Comparison of ENCODE assay signal across 8 mouse cellular contexts in genomic region chrX:48314530-48315079, GRCm38 (mm10). TPM values are rescaled to one million over a fixed set of nuclear protein-coding genes. Genes with fewer than 3 reads are reported as not detected.
A peak's percentile ranks its signal among the peaks of the same experiment; 100 is the strongest.
DNase-seq lines count a peak whose midpoint lies in the region; ATAC-seq and TF ChIP-seq lines count a peak whose summit lies in the region.

No protein-coding gene starts in this region.

- H3K9me3 ChIP-seq in intestine, postnatal 0 days (ENCODE audit: control insufficient read depth): no peaks in the 10 kb centered on the region
- 0 out of 2 replicates have a peak, but pooled peaks cover 4% of the 10 kb centered on the region for H3K9me3 ChIP-seq in midbrain, embryonic 10.5 days (replicated peaks)

- H3K4me1 ChIP-seq in intestine, postnatal 0 days (replicated peaks; ENCODE audit: control insufficient read depth, insufficient read depth, low read length): no peaks in the 10 kb centered on the region
- H3K4me1 ChIP-seq in midbrain, embryonic 10.5 days: peaks cover 28% of the 10 kb centered on the region

- H3K4me3 ChIP-seq in intestine, postnatal 0 days (ENCODE audit: low read depth, low read length): peak overlapping the region; percentile 31
- H3K4me3 ChIP-seq in midbrain, embryonic 10.5 days: peak overlapping the region; percentile 55

- peak overlapping the region; percentile 46; the same call in 1 of the 2 replicates for H3K27ac ChIP-seq in intestine, postnatal 0 days (ENCODE audit: low read depth, low read length)
- peak overlapping the region; percentile 69 for H3K27ac ChIP-seq in midbrain, embryonic 10.5 days (replicated peaks)

- H3K27me3 ChIP-seq in intestine, postnatal 0 days (replicated peaks; ENCODE audit: control insufficient read depth, insufficient read depth, low read length): no peaks in the 10 kb centered on the region
- peaks cover 84% of the 10 kb centered on the region for H3K27me3 ChIP-seq in midbrain, embryonic 10.5 days (ENCODE audit: low read depth, poor library complexity, severe bottlenecking)

- peak; percentile 81 for DNase-seq in adrenal gland, adult 8-10 months
- DNase-seq in embryo, embryonic 11.5 days (ENCODE audit: low read depth, low spot score): peak; percentile 51
- peak; percentile 60 to 78 for DNase-seq in gastrocnemius, postnatal 4 days (ENCODE audit: low spot score in 2 of 2)
- DNase-seq in left cerebral cortex, postnatal 36 days (ENCODE audit: low spot score in 2 of 2): peak; percentile 42 to 44
- peak; percentile 78 for DNase-seq in midbrain, embryonic 10.5 days (ENCODE audit: low spot score)
- peak; percentile 9 to 31 for DNase-seq in right cerebral cortex, postnatal 36 days (ENCODE audit: low spot score in 2 of 2)
- DNase-seq in urinary bladder, postnatal 4 days (ENCODE audit: low spot score in 2 of 2): peak; percentile 72 to 82

- intact Hi-C loops in left cerebral cortex, postnatal 36 days (cut with DNase I): no loop called here

- H3K36me3 ChIP-seq in intestine, postnatal 0 days (ENCODE audit: control insufficient read depth, insufficient read depth): no peaks in the 10 kb centered on the region
- no peaks in the 10 kb centered on the region for H3K36me3 ChIP-seq in midbrain, embryonic 10.5 days

- WGBS in intestine, postnatal 0 days: 17% methylated on average over 32 of the region's 33 CpGs
- 12% methylated on average over 33 of the region's 33 CpGs for WGBS in midbrain, embryonic 10.5 days

- peak; percentile 92 for ATAC-seq in intestine, postnatal 0 days

- TF ChIP-seq CTCF in intestine, postnatal 0 days (IDR thresholded peaks at IDR 0.05; ENCODE audit: low read depth): no peak

- peak overlapping the region; percentile 40; the same call in 1 of the 2 replicates for H3K9ac ChIP-seq in intestine, postnatal 0 days (ENCODE audit: low read depth, low read length)

- peak overlapping the region; percentile 63 for H3K4me2 ChIP-seq in intestine, postnatal 0 days (replicated peaks; ENCODE audit: low read depth)

RNA-seq across cellular contexts. Expression of gene Bcorl1, which starts 26.6 kb away (rescaled TPM):
- total RNA-seq in adrenal gland, adult 8-10 months (2022): 10 to 100 TPM; 10.7 to 13.1 (median 11.5) TPM
- total RNA-seq in gastrocnemius, postnatal 4 days (2021): 10 to 100 TPM; 11.1 to 11.2 TPM
- polyA plus RNA-seq in intestine, postnatal 0 days (2015; fragmentation: Nextera tagmentation; extraction: Ambion mirVana): 1.6 and 1.9 TPM in 2 replicates
- 10 to 100 TPM; 17.9 to 20.4 TPM for total RNA-seq in left cerebral cortex, postnatal 36 days (2021)
- 4.0 and 4.9 TPM in 2 replicates for polyA plus RNA-seq in midbrain, embryonic 10.5 days (2016; fragmentation: Nextera tagmentation; extraction: Ambion mirVana)

RNA-seq across cellular contexts. Expression of gene Utp14a, which starts 57.9 kb away (rescaled TPM):
- total RNA-seq in adrenal gland, adult 8-10 months (2022): 10 to 100 TPM; 15.5 to 18.3 (median 16.2) TPM
- 10 to 100 TPM; 19.2 to 19.5 TPM for total RNA-seq in gastrocnemius, postnatal 4 days (2021)
- 8.4 and 9.5 TPM in 2 replicates for polyA plus RNA-seq in intestine, postnatal 0 days (2015; fragmentation: Nextera tagmentation; extraction: Ambion mirVana)
- total RNA-seq in left cerebral cortex, postnatal 36 days (2021): 10 to 100 TPM; 15.6 to 18.4 TPM
- polyA plus RNA-seq in midbrain, embryonic 10.5 days (2016; fragmentation: Nextera tagmentation; extraction: Ambion mirVana): 19.7 and 22.8 TPM in 2 replicates

Comparison
In these comparisons a context has a peak if more than half of its experiments do, and no peak if none do; other contexts are left out.
1. Peak in every context shown above with its lines: DNase-seq, ATAC-seq, H3K4me3 ChIP-seq and H3K27ac ChIP-seq.
2. DNase-seq: peak in every context shown above with its lines; median percentile 81 in adrenal gland, adult 8-10 months; 78 in midbrain, embryonic 10.5 days; 77 in urinary bladder, postnatal 4 days; 69 in gastrocnemius, postnatal 4 days; 51 in embryo, embryonic 11.5 days; 43 in left cerebral cortex, postnatal 36 days; 20 in right cerebral cortex, postnatal 36 days.